Mouse (Mus musculus) kidney, adult 18-20 months (tissue): ENCODE measurements around the gene Itgb8.

ENCODE experiments used
- DNase-seq: peaks from one replicate; pipeline ENCODE4 v3.0.0; 2021

Itgb8 gene

DNA sequence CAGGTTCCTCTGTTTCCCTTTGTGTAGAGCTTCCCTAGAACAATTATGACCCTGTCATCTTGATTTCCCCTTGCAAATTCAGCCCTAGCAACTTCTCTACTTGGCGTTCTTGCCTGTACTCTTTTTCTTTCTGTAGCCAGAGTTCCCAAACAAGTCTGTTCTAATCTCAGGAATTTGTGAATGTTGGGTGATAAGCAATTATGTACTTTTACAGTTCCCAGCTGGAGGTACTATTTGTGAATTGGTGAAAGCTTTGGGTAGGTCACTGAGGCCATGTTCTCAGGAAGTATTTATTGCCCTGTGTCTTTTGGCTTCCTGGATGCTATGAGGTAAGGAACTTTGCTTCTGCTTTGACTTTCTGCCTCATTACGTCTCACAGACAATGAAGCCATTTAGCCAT, 128.5 kb downstream of the Itgb8 start:
- no peak for DNase-seq
